Mouse (Mus musculus): ENCODE measurements around the gene Gm28171. TPM values are rescaled to one million over a fixed set of nuclear protein-coding genes. Genes with fewer than 3 reads are reported as not detected.
"Not testable (repeated sequence)": the region's sequence is repeated elsewhere in the genome, so short reads cannot be mapped to it uniquely, and the experiment has no call there.

Gm28171 gene
- not detected in 2 replicates for polyA plus RNA-seq (2011; ENCODE audit: insufficient read length, low read depth, missing spikeins)

DNA sequence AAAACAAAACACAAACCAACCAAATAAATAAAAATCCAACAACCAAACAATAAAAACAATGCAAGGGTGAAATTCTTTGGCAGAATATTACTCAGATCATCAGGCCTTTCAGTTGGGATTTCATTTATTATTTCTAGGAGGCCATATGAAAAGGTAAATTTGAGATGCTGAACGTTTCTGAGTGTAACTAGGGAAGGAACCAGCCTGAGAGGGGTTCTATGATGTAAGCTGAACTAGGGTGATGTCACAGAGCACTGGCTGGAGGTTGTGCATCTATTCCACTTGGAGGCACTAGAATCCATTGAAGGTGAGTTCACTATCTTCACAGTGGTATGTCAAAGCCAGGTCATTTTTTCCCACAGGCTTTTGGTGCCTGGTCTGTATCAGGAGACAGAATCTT lies at the start of gene Gm28171:
TSS of gene Gm28171 (plus strand) at position 301 of the 400 bp plus-strand sequence.
- not testable (repeated sequence) for H3K27ac ChIP-seq (ENCODE audit: insufficient read depth, low read length); H3K4me3 ChIP-seq (ENCODE audit: insufficient read depth, low read length); H3K4me1 ChIP-seq (ENCODE audit: control insufficient read depth, insufficient read depth, low read length)

Other genes starting within 250 kb of the Gm28171 start
- not detected in 2 replicates for gene Gm21854, start 136.4 kb upstream of the Gm28171 start, polyA plus RNA-seq (2011; ENCODE audit: insufficient read length, low read depth, missing spikeins)
- not detected in 2 replicates for gene Gm20914, start 67.4 kb upstream of the Gm28171 start, polyA plus RNA-seq (2011; ENCODE audit: insufficient read length, low read depth, missing spikeins)
- gene Gm21778, start 149.1 kb downstream of the Gm28171 start, polyA plus RNA-seq (2011; ENCODE audit: insufficient read length, low read depth, missing spikeins) = not detected in 2 replicates